Mouse (Mus musculus): ENCODE measurements around the gene Mrvi1. TPM values are rescaled to one million over a fixed set of nuclear protein-coding genes. Genes with fewer than 3 reads are reported as not detected.

Mrvi1 gene
- polyA plus RNA-seq, 1 experiment: 2.0 TPM

- H3K4me1 ChIP-seq (ENCODE audit: control insufficient read depth, insufficient read depth, low read length): no peaks in the 10 kb centered on the region
- H3K27me3 ChIP-seq (ENCODE audit: control insufficient read depth, insufficient read depth, low read length): no peaks in the 10 kb centered on the region
- H3K36me3 ChIP-seq (ENCODE audit: control insufficient read depth, insufficient read depth, low read length): no peaks in the 10 kb centered on the region
- no peak for TF ChIP-seq POLR2A (IDR thresholded peaks at IDR 0.05; ENCODE audit: control insufficient read depth, low read depth, low read length)
- TF ChIP-seq CTCF (IDR thresholded peaks at IDR 0.05; ENCODE audit: control insufficient read depth, insufficient read depth, insufficient replicate concordance, low read depth, low read length): no peak
- H3K4me3 ChIP-seq (ENCODE audit: control insufficient read depth, low read depth, low read length): no peak overlapping the region
- no peak overlapping the region for H3K27ac ChIP-seq (ENCODE audit: control insufficient read depth, insufficient read depth, low read depth, low read length)
These were observed 46.2 kb downstream of the Mrvi1 start for GRCm38 (mm10) chr7:110935815-110936762.

- Histone ChIP-seq H3K36me3 (ENCODE audit: control insufficient read depth, insufficient read depth, low read length) (no peaks in the 10 kb centered on the region), H3K4me1 (ENCODE audit: control insufficient read depth, insufficient read depth, low read length) (no peaks in the 10 kb centered on the region), H3K27ac (ENCODE audit: control insufficient read depth, insufficient read depth, low read depth, low read length) (no peak overlapping the region), H3K27me3 (ENCODE audit: control insufficient read depth, insufficient read depth, low read length) (no peaks in the 10 kb centered on the region), H3K4me3 (ENCODE audit: control insufficient read depth, low read depth, low read length) (no peak overlapping the region)
- TF ChIP-seq CTCF (IDR thresholded peaks at IDR 0.05; ENCODE audit: control insufficient read depth, insufficient read depth, insufficient replicate concordance, low read depth, low read length) (no peak), POLR2A (IDR thresholded peaks at IDR 0.05; ENCODE audit: control insufficient read depth, low read depth, low read length) (no peak)
These were observed 48.3 kb downstream of the Mrvi1 start for GRCm38 (mm10) chr7:110933999-110934398.

DNA sequence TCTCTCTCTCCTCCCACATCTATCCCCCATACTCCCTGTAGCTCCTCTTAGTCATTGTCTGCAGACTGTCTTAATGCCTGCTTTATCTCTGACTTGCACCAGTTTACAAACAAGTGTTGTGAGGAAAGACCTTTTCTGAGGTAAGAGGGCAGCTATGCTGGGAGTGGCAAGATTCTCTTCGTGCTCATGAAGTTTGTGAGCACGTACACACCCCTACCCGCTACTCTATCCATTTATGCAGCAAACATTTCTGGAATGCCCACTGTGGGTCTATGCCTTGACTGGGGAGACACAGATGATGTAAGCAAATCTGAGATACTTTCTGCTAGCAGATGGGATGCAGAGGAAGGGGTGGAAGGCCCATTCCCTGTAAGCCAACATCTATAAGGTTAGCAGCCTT lies 48.9 kb downstream of the Mrvi1 start:
- TF ChIP-seq CTCF (IDR thresholded peaks at IDR 0.05; ENCODE audit: control insufficient read depth, insufficient read depth, insufficient replicate concordance, low read depth, low read length): no peak
- no peak for TF ChIP-seq POLR2A (IDR thresholded peaks at IDR 0.05; ENCODE audit: control insufficient read depth, low read depth, low read length)

DNA sequence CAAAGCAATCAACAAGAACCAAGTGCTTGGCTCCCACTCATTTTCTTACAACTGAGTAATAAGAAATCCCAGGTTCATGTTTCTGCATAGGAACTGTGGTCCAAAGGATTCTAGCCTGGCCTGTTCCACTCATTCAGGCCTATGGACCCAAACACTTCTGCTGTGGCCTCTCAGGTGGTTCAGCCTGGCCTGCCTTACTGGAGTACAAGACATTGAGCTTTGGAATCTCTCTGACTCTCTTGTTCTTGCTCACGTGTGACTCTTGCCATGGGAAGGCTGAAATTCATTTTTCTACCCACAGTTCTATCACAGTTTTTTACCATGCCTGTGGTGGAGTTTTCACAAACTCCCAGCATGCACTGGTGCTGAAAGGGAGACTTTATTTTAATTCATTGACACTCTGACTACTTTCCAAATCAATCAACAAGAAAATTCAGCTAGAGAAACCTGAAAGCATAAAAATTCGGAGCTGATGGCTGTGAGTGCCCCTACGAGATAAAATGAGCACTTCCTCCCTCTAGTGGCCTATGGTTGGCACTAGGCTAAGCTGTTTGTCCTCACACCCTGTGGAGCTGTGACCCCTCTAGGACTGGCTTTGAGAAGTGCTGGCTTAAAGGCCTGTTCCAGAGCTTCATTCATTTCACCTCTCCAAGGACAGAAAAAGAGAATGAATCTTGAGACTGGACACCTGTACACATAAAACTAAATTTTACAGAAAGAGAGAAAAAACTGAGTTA lies 52.0 kb downstream of the Mrvi1 start:
- Histone ChIP-seq H3K4me1 (ENCODE audit: control insufficient read depth, insufficient read depth, low read length) (no peaks in the 10 kb centered on the region), H3K27me3 (ENCODE audit: control insufficient read depth, insufficient read depth, low read length) (no peaks in the 10 kb centered on the region), H3K27ac (ENCODE audit: control insufficient read depth, insufficient read depth, low read depth, low read length) (no peak overlapping the region), H3K4me3 (ENCODE audit: control insufficient read depth, low read depth, low read length) (no peak overlapping the region), H3K36me3 (ENCODE audit: control insufficient read depth, insufficient read depth, low read length) (no peaks in the 10 kb centered on the region)
- TF ChIP-seq CTCF (IDR thresholded peaks at IDR 0.05; ENCODE audit: control insufficient read depth, insufficient read depth, insufficient replicate concordance, low read depth, low read length) (peak; percentile 22; the same call in 1 of the 2 replicates), POLR2A (IDR thresholded peaks at IDR 0.05; ENCODE audit: control insufficient read depth, low read depth, low read length) (no peak)

More for the DNA sequence above, 48.9 kb downstream of the Mrvi1 start:
- no peaks in the 10 kb centered on the region for H3K36me3 ChIP-seq (ENCODE audit: control insufficient read depth, insufficient read depth, low read length)
- H3K4me1 ChIP-seq (ENCODE audit: control insufficient read depth, insufficient read depth, low read length): no peaks in the 10 kb centered on the region
- no peak overlapping the region for H3K27ac ChIP-seq (ENCODE audit: control insufficient read depth, insufficient read depth, low read depth, low read length)
- no peak overlapping the region for H3K4me3 ChIP-seq (ENCODE audit: control insufficient read depth, low read depth, low read length)
- no peaks in the 10 kb centered on the region for H3K27me3 ChIP-seq (ENCODE audit: control insufficient read depth, insufficient read depth, low read length)

GRCm38 (mm10) chr7:110926562-110926961 lies 55.7 kb downstream of the Mrvi1 start:
- Histone ChIP-seq H3K27me3 (ENCODE audit: control insufficient read depth, insufficient read depth, low read length) (no peaks in the 10 kb centered on the region), H3K27ac (ENCODE audit: control insufficient read depth, insufficient read depth, low read depth, low read length) (no peak overlapping the region), H3K4me1 (ENCODE audit: control insufficient read depth, insufficient read depth, low read length) (no peaks in the 10 kb centered on the region), H3K4me3 (ENCODE audit: control insufficient read depth, low read depth, low read length) (no peak overlapping the region), H3K36me3 (ENCODE audit: control insufficient read depth, insufficient read depth, low read length) (no peaks in the 10 kb centered on the region)
- TF ChIP-seq POLR2A (IDR thresholded peaks at IDR 0.05; ENCODE audit: control insufficient read depth, low read depth, low read length) (no peak), CTCF (IDR thresholded peaks at IDR 0.05; ENCODE audit: control insufficient read depth, insufficient read depth, insufficient replicate concordance, low read depth, low read length) (no peak)

DNA sequence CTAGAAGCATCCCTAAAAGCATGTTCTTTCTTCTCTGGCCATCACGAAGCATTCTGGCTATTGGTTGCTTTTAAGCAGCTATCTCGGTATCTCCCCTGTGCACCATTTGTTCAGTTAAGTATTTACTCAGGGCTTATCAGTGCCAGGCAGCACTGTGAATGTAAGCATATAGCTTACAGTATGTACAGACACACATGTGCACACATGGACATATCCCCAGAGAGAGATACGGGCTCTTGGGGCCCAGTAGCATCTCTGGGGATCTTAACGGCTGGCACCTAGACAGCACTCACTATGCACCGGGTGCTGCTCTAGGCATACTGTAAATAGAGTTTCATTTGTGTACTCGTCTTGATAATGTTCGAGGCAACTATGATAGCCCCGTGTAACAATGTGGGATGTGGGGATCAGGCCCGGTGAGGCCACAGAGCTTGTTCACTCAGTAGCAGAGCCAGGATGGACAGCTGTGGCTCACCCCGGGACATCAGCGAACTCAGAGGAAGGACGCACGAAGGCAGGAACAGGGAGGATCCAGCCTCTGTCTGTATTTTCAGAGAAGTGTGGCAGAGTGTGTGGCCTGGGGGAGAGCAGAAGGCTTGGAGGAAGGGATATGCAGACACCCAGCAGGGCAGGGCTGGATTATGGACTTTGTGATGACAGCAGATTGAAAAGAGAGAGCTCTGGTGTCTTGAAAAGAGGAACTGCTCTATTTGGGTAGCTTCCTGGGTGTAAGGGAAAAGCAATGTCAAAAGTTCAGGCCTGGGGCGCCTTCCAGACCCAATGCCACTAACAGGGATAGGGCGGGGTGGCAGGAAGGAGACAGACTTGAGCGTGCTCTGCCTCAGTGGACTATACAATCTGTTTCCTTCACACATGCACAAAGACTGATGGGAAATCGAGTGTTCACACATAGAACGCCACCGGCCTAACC lies 61.7 kb downstream of the Mrvi1 start:
- Histone ChIP-seq H3K36me3 (ENCODE audit: control insufficient read depth, insufficient read depth, low read length) (no peaks in the 10 kb centered on the region), H3K27me3 (ENCODE audit: control insufficient read depth, insufficient read depth, low read length) (no peaks in the 10 kb centered on the region), H3K4me3 (ENCODE audit: control insufficient read depth, low read depth, low read length) (no peak overlapping the region), H3K4me1 (ENCODE audit: control insufficient read depth, insufficient read depth, low read length) (no peaks in the 10 kb centered on the region), H3K27ac (ENCODE audit: control insufficient read depth, insufficient read depth, low read depth, low read length) (no peak overlapping the region)
- TF ChIP-seq POLR2A (IDR thresholded peaks at IDR 0.05; ENCODE audit: control insufficient read depth, low read depth, low read length) (no peak), CTCF (IDR thresholded peaks at IDR 0.05; ENCODE audit: control insufficient read depth, insufficient read depth, insufficient replicate concordance, low read depth, low read length) (no peak)
